Mouse (Mus musculus): ENCODE measurements around the gene Gm49355. TPM values are rescaled to one million over a fixed set of nuclear protein-coding genes. Genes with fewer than 3 reads are reported as not detected.

Gm49355 gene
- polyA plus RNA-seq, 1 experiment: 0.05 TPM

GRCm38 (mm10) chr14:12344061-12344745 lies 60.4 kb downstream of the Gm49355 start:
- Histone ChIP-seq H3K4me2 (ENCODE audit: low read depth) (no peak overlapping the region), H3K4me3 (no peak overlapping the region), H3K27me3 (ENCODE audit: control insufficient read depth, insufficient read depth, insufficient read length) (peaks cover 59% of the 10 kb centered on the region), H3ac (ENCODE audit: control insufficient read depth, insufficient read length) (no peak overlapping the region), H3K79me2 (ENCODE audit: control insufficient read depth, insufficient read depth) (no peaks in the 10 kb centered on the region), H3K36me3 (ENCODE audit: control insufficient read depth, insufficient read depth) (no peaks in the 10 kb centered on the region)
- TF ChIP-seq POLR2A (IDR thresholded peaks at IDR 0.05; ENCODE audit: insufficient read length, low read depth) (no peak), SRF (IDR thresholded peaks at IDR 0.05; ENCODE audit: control insufficient read depth, insufficient read length, low read depth) (no peak), MYOD1 (IDR thresholded peaks at IDR 0.05; ENCODE audit: control insufficient read depth in 1 of 3, insufficient read length in 2 of 3, low read depth in 2 of 3) (no peak)

- TF ChIP-seq SRF (IDR thresholded peaks at IDR 0.05; ENCODE audit: control insufficient read depth, insufficient read length, low read depth) (no peak), MAX (IDR thresholded peaks at IDR 0.05; ENCODE audit: low read depth) (no peak), CEBPB (IDR thresholded peaks at IDR 0.05; ENCODE audit: insufficient read depth, poor library complexity, severe bottlenecking) (no peak), REST (IDR thresholded peaks at IDR 0.05; ENCODE audit: insufficient read depth, insufficient read length) (no peak), POLR2AphosphoS2 (IDR thresholded peaks at IDR 0.05; ENCODE audit: insufficient read length, low read depth) (no peak), TCF3 (IDR thresholded peaks at IDR 0.05; ENCODE audit: insufficient read length, low read depth) (no peak), POLR2A (IDR thresholded peaks at IDR 0.05; ENCODE audit: insufficient read length, low read depth) (no peak), MYOD1 (IDR thresholded peaks at IDR 0.05; ENCODE audit: control insufficient read depth in 1 of 3, insufficient read length in 2 of 3, low read depth in 2 of 3) (no peak), TCF12 (IDR thresholded peaks at IDR 0.05; ENCODE audit: insufficient read depth, poor library complexity, severe bottlenecking) (no peak), USF1 (IDR thresholded peaks at IDR 0.05; ENCODE audit: low read depth) (no peak), MYOG (IDR thresholded peaks at IDR 0.05; ENCODE audit: control insufficient read depth in 1 of 3, insufficient read depth in 1 of 3, insufficient read length in 2 of 3, low read depth in 2 of 3) (no peak), E2F4 (IDR thresholded peaks at IDR 0.05; ENCODE audit: insufficient read depth) (no peak)
- H3K36me3 ChIP-seq (ENCODE audit: control insufficient read depth, insufficient read depth): no peaks in the 10 kb centered on the region
- H3ac ChIP-seq (ENCODE audit: control insufficient read depth, insufficient read length): no peak overlapping the region
- peaks cover 60% of the 10 kb centered on the region for H3K27me3 ChIP-seq (ENCODE audit: control insufficient read depth, insufficient read depth, insufficient read length)
- no peak overlapping the region for H3K4me3 ChIP-seq
- H3K79me2 ChIP-seq (ENCODE audit: control insufficient read depth, insufficient read depth): no peaks in the 10 kb centered on the region
- no peak overlapping the region for H3K4me2 ChIP-seq (ENCODE audit: low read depth)
These were observed 61.0 kb downstream of the Gm49355 start for GRCm38 (mm10) chr14:12344746-12345240.

GRCm38 (mm10) chr14:12345241-12345921 lies 61.6 kb downstream of the Gm49355 start:
- TF ChIP-seq TCF12 (IDR thresholded peaks at IDR 0.05; ENCODE audit: insufficient read depth, poor library complexity, severe bottlenecking) (no peak), REST (IDR thresholded peaks at IDR 0.05; ENCODE audit: insufficient read depth, insufficient read length) (no peak), E2F4 (IDR thresholded peaks at IDR 0.05; ENCODE audit: insufficient read depth) (no peak), POLR2AphosphoS2 (IDR thresholded peaks at IDR 0.05; ENCODE audit: insufficient read length, low read depth) (no peak), MAX (IDR thresholded peaks at IDR 0.05; ENCODE audit: low read depth) (no peak), SRF (IDR thresholded peaks at IDR 0.05; ENCODE audit: control insufficient read depth, insufficient read length, low read depth) (no peak), MYOD1 (IDR thresholded peaks at IDR 0.05; ENCODE audit: control insufficient read depth in 1 of 3, insufficient read length in 2 of 3, low read depth in 2 of 3) (no peak), MYOG (IDR thresholded peaks at IDR 0.05; ENCODE audit: control insufficient read depth in 1 of 3, insufficient read depth in 1 of 3, insufficient read length in 2 of 3, low read depth in 2 of 3) (no peak), POLR2A (IDR thresholded peaks at IDR 0.05; ENCODE audit: insufficient read length, low read depth) (no peak), TCF3 (IDR thresholded peaks at IDR 0.05; ENCODE audit: insufficient read length, low read depth) (no peak), CEBPB (IDR thresholded peaks at IDR 0.05; ENCODE audit: insufficient read depth, poor library complexity, severe bottlenecking) (no peak), USF1 (IDR thresholded peaks at IDR 0.05; ENCODE audit: low read depth) (no peak)
- Histone ChIP-seq H3K4me2 (ENCODE audit: low read depth) (no peak overlapping the region), H3K27me3 (ENCODE audit: control insufficient read depth, insufficient read depth, insufficient read length) (peaks cover 63% of the 10 kb centered on the region), H3ac (ENCODE audit: control insufficient read depth, insufficient read length) (no peak overlapping the region), H3K4me3 (no peak overlapping the region), H3K79me2 (ENCODE audit: control insufficient read depth, insufficient read depth) (no peaks in the 10 kb centered on the region), H3K36me3 (ENCODE audit: control insufficient read depth, insufficient read depth) (no peaks in the 10 kb centered on the region)

- Histone ChIP-seq H3K36me3 (ENCODE audit: control insufficient read depth, insufficient read depth) (no peaks in the 10 kb centered on the region), H3K79me2 (ENCODE audit: control insufficient read depth, insufficient read depth) (no peaks in the 10 kb centered on the region), H3ac (ENCODE audit: control insufficient read depth, insufficient read length) (no peak overlapping the region), H3K27me3 (ENCODE audit: control insufficient read depth, insufficient read depth, insufficient read length) (peaks cover 64% of the 10 kb centered on the region), H3K4me3 (no peak overlapping the region), H3K4me2 (ENCODE audit: low read depth) (no peak overlapping the region)
- TF ChIP-seq USF1 (IDR thresholded peaks at IDR 0.05; ENCODE audit: low read depth): no peak
- TF ChIP-seq MYOG (IDR thresholded peaks at IDR 0.05; ENCODE audit: control insufficient read depth in 1 of 3, insufficient read depth in 1 of 3, insufficient read length in 2 of 3, low read depth in 2 of 3): no peak
- no peak for TF ChIP-seq E2F4 (IDR thresholded peaks at IDR 0.05; ENCODE audit: insufficient read depth)
These were observed 62.5 kb downstream of the Gm49355 start for GRCm38 (mm10) chr14:12346011-12346864.
